8 mouse cellular contexts compared by ENCODE assay signal in genomic region chr8:120332379-120333229, GRCm38 (mm10).
DNase-seq lines count a peak whose midpoint lies in the region; ATAC-seq and TF ChIP-seq lines count a peak whose summit lies in the region.

No protein-coding gene starts in this region.

- peak; percentile 17; the same call in 1 of the 2 replicates for TF ChIP-seq CTCF in testis, adult 2 months (IDR thresholded peaks at IDR 0.05; ENCODE audit: control insufficient read depth, insufficient read depth, insufficient replicate concordance, low read depth, low read length)

- no peaks in the 10 kb centered on the region for H3K9me3 ChIP-seq in forebrain, embryonic 11.5 days (ENCODE audit: control insufficient read depth, low read length)
- H3K9me3 ChIP-seq in forebrain, embryonic 15.5 days, result no peaks in the 10 kb centered on the region
- no peaks in the 10 kb centered on the region for H3K9me3 ChIP-seq in limb, embryonic 11.5 days (ENCODE audit: control insufficient read depth, low read length)

- no peak overlapping the region; the same call in 1 of the 2 replicates for H3K9ac ChIP-seq in forebrain, embryonic 11.5 days (ENCODE audit: low read length)
- no peak overlapping the region for H3K9ac ChIP-seq in forebrain, embryonic 15.5 days (replicated peaks)
- no peak overlapping the region for H3K9ac ChIP-seq in limb, embryonic 11.5 days (ENCODE audit: low read length)

- H3K27me3 ChIP-seq in forebrain, embryonic 11.5 days (ENCODE audit: control insufficient read depth, insufficient read depth, low read length), result peaks cover 2% of the 10 kb centered on the region
- no peaks in the 10 kb centered on the region for H3K27me3 ChIP-seq in forebrain, embryonic 15.5 days
- H3K27me3 ChIP-seq in testis, adult 2 months (ENCODE audit: control insufficient read depth, insufficient read depth, low read length), result no peaks in the 10 kb centered on the region
- H3K27me3 ChIP-seq in limb, embryonic 11.5 days (ENCODE audit: control insufficient read depth, insufficient read depth, low read length), result no peaks in the 10 kb centered on the region

- no peak overlapping the region for H3K4me3 ChIP-seq in forebrain, embryonic 11.5 days (ENCODE audit: low read depth, low read length)
- no peak overlapping the region for H3K4me3 ChIP-seq in forebrain, embryonic 15.5 days
- H3K4me3 ChIP-seq in testis, adult 2 months (ENCODE audit: control insufficient read depth, low read depth, low read length), result no peak overlapping the region
- no peak overlapping the region for H3K4me3 ChIP-seq in limb, embryonic 11.5 days (ENCODE audit: low read depth, low read length)

- WGBS in forebrain, embryonic 11.5 days, result 75% methylated on average over 16 of the region's 16 CpGs
- WGBS in forebrain, embryonic 15.5 days, result 73% methylated on average over 16 of the region's 16 CpGs
- 66% methylated on average over 15 of the region's 16 CpGs for WGBS in limb, embryonic 11.5 days

- H3K4me1 ChIP-seq in forebrain, embryonic 11.5 days (replicated peaks; ENCODE audit: control insufficient read depth, insufficient read depth, low read length), result peaks cover 33% of the 10 kb centered on the region
- H3K4me1 ChIP-seq in forebrain, embryonic 15.5 days, result peaks cover 41% of the 10 kb centered on the region
- peaks cover 19% of the 10 kb centered on the region for H3K4me1 ChIP-seq in testis, adult 2 months (ENCODE audit: control insufficient read depth, insufficient read depth, low read length)
- peaks cover 38% of the 10 kb centered on the region for H3K4me1 ChIP-seq in limb, embryonic 11.5 days (ENCODE audit: control insufficient read depth, insufficient read depth, low read length)

- no peak for TF ChIP-seq POLR2A in testis, adult 2 months (IDR thresholded peaks at IDR 0.05; ENCODE audit: control insufficient read depth, low read depth, low read length)

- no peaks in the 10 kb centered on the region for H3K36me3 ChIP-seq in forebrain, embryonic 11.5 days (ENCODE audit: control insufficient read depth, insufficient read depth, low read length)
- H3K36me3 ChIP-seq in forebrain, embryonic 15.5 days, result no peaks in the 10 kb centered on the region
- no peaks in the 10 kb centered on the region for H3K36me3 ChIP-seq in testis, adult 2 months (ENCODE audit: control insufficient read depth, insufficient read depth, low read length)
- no peaks in the 10 kb centered on the region for H3K36me3 ChIP-seq in limb, embryonic 11.5 days (ENCODE audit: control insufficient read depth, insufficient read depth, low read length)

- peak; percentile 70 for DNase-seq in forebrain, embryonic 11.5 days (ENCODE audit: low spot score)
- DNase-seq in testis, postnatal 14 days (ENCODE audit: low spot score), result no peak
- DNase-seq in limb, embryonic 11.5 days (ENCODE audit: low spot score), result peak; percentile 63
- peak; percentile 53 to 68 for DNase-seq in spleen, postnatal 36 days (ENCODE audit: low spot score in 2 of 2)
- DNase-seq in right cerebral cortex, postnatal 25 days, result no peak
- no peak for DNase-seq in frontal cortex, postnatal 36 days (ENCODE audit: low spot score in 2 of 2)

- H3K27ac ChIP-seq in forebrain, embryonic 11.5 days (ENCODE audit: low read depth, low read length), result no peak overlapping the region; the same call in 1 of the 2 replicates
- H3K27ac ChIP-seq in forebrain, embryonic 15.5 days (replicated peaks), result no peak overlapping the region
- no peak overlapping the region for H3K27ac ChIP-seq in testis, adult 2 months (ENCODE audit: control insufficient read depth, insufficient read depth, low read depth, low read length)
- H3K27ac ChIP-seq in limb, embryonic 11.5 days (replicated peaks; ENCODE audit: low read depth, low read length), result no peak overlapping the region

- no peak overlapping the region for H3K4me2 ChIP-seq in forebrain, embryonic 11.5 days (ENCODE audit: low read depth, low read length, severe bottlenecking)
- no peak overlapping the region for H3K4me2 ChIP-seq in forebrain, embryonic 15.5 days (replicated peaks)
- no peak overlapping the region for H3K4me2 ChIP-seq in limb, embryonic 11.5 days (ENCODE audit: low read depth, severe bottlenecking)

- no peak for ATAC-seq in forebrain, embryonic 11.5 days (replicated peaks; ENCODE audit: low FRiP score)
- no peak for ATAC-seq in forebrain, embryonic 15.5 days (replicated peaks)
- no peak for ATAC-seq in limb, embryonic 11.5 days (ENCODE audit: insufficient number of reproducible peaks, low FRiP score, low TSS enrichment, low read depth)

Comparison
In these comparisons a context has a peak if more than half of its experiments do, and no peak if none do; other contexts are left out.
1. DNase-seq: peak in forebrain, embryonic 11.5 days (single experiment), limb, embryonic 11.5 days (single experiment) and spleen, postnatal 36 days (2 of 2); none in testis, postnatal 14 days (single experiment), right cerebral cortex, postnatal 25 days (single experiment) and frontal cortex, postnatal 36 days (0 of 2).